ENCODE assay signal across 39 mouse cellular contexts in the genomic region with DNA sequence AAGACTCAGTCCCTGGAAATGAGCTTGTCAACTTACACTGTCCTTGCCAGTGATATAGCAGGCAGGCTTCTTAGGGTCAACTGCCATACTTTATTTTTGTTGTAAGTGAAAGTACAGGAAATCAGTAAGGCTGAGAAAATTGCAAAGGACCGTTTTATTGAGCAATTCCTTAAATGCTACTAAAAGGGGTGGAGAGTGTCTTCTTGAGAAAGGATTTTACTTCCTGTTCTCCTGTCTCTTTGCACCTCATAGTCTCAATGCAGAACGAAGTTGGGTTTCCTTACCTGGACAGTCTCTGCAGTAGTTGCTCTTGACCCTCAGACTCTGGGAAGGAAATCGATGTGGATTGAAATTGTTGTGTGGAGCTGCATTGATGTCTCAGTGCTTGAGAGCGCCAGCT. TPM values are rescaled to one million over a fixed set of nuclear protein-coding genes. Genes with fewer than 3 reads are reported as not detected.
"Had no signal": no experiment of that assay in that cellular context is flagged by ENCODE, and none has a peak within 500 bp of the region (broad histone marks: within the 10 kb centered on the region; RNA-seq: fewer than 3 reads in every experiment).

No protein-coding gene starts in this region.

- H3K9me3 ChIP-seq: heart, embryonic 13.5 days; heart, embryonic 15.5 days; hindbrain, embryonic 10.5 days; hindbrain, embryonic 12.5 days; intestine, embryonic 15.5 days; liver, embryonic 13.5 days had no signal

- H3K4me1 ChIP-seq: heart, embryonic 13.5 days; heart, embryonic 15.5 days; intestine, embryonic 15.5 days; liver, embryonic 13.5 days had no signal

- H3K4me2 ChIP-seq: heart, embryonic 11.5 days; heart, embryonic 13.5 days; heart, embryonic 15.5 days; hindbrain, embryonic 12.5 days; hindbrain, embryonic 14.5 days; intestine, embryonic 15.5 days; liver, embryonic 11.5 days; liver, embryonic 13.5 days had no signal

- H3K27me3 ChIP-seq: heart, embryonic 13.5 days; heart, embryonic 15.5 days; hindbrain, embryonic 12.5 days; intestine, embryonic 15.5 days; liver, embryonic 13.5 days had no signal

- H3K27ac ChIP-seq: gastrocnemius, adult 2 months; heart, adult 2 months; heart, embryonic 13.5 days; heart, embryonic 15.5 days; hindbrain, embryonic 10.5 days; hindbrain, embryonic 12.5 days; hindbrain, embryonic 14.5 days; intestine, embryonic 15.5 days; liver, embryonic 13.5 days had no signal

- DNase-seq: gastrocnemius, adult 2 months; gastrocnemius, postnatal 10 days; gastrocnemius, postnatal 25 days; heart, adult 11 months; heart, adult 2 months; heart, postnatal 14 days; heart, postnatal 4 days; kidney, adult 18-20 months; kidney, adult 8-10 months; kidney, postnatal 14 days; kidney, postnatal 36 days; layer of hippocampus, adult 9-11 months; layer of hippocampus, postnatal 36 days; liver; liver, embryonic 13.5 days had no signal

- ATAC-seq: hindbrain, embryonic 16.5 days; inflammation-experienced regulatory T-cells, adult 6 months; intestine, embryonic 15.5 days; intestine, postnatal 0 days had no signal

- H3K9ac ChIP-seq: heart, embryonic 13.5 days; heart, embryonic 15.5 days; hindbrain, embryonic 12.5 days; hindbrain, embryonic 14.5 days; intestine, embryonic 15.5 days; liver, embryonic 13.5 days had no signal

- H3K4me3 ChIP-seq: gastrocnemius, adult 2 months; heart, adult 2 months; heart, embryonic 13.5 days; heart, embryonic 15.5 days; hindbrain, embryonic 10.5 days; hindbrain, embryonic 12.5 days; intestine, embryonic 15.5 days; liver, embryonic 13.5 days had no signal

RNA-seq across cellular contexts. Expression of gene Ankdd1a, which starts 47.2 kb away (rescaled TPM):
- total RNA-seq: gastrocnemius, adult 2 months; gastrocnemius, postnatal 10 days; gastrocnemius, postnatal 25 days; gastrocnemius, postnatal 4 days; heart, adult 2 months; heart, postnatal 14 days; heart, postnatal 4 days had no signal
- polyA plus RNA-seq: heart, adult 2 months; heart, embryonic 11.5 days; heart, embryonic 13.5 days; heart, embryonic 15.5 days; heart, postnatal 0 days; hindbrain, embryonic 10.5 days; hindbrain, embryonic 12.5 days; inflammation-experienced regulatory T-cells, adult 6 months; intestine, embryonic 15.5 days; intestine, postnatal 0 days; kidney, embryonic 14.5 days; kidney, embryonic 16.5 days; limb, embryonic 11.5 days; liver, embryonic 11.5 days; liver, embryonic 13.5 days had no signal

RNA-seq across cellular contexts. Expression of gene Slc51b, which starts 50.0 kb away (rescaled TPM):
- total RNA-seq: gastrocnemius, adult 2 months; gastrocnemius, postnatal 10 days; gastrocnemius, postnatal 25 days; gastrocnemius, postnatal 4 days; heart, adult 2 months; heart, postnatal 14 days; heart, postnatal 4 days; layer of hippocampus, adult 18-20 months; layer of hippocampus, adult 8-10 months; layer of hippocampus, postnatal 14 days; layer of hippocampus, postnatal 36 days; left cerebral cortex, adult 18-20 months; left cerebral cortex, postnatal 14 days; left cerebral cortex, postnatal 36 days had no signal
- polyA plus RNA-seq: frontal cortex, adult 2 months; heart, adult 2 months; heart, embryonic 11.5 days; heart, embryonic 13.5 days; heart, embryonic 15.5 days; heart, postnatal 0 days; hindbrain, embryonic 10.5 days; hindbrain, embryonic 12.5 days; hindbrain, embryonic 14.5 days; hindbrain, embryonic 16.5 days; inflammation-experienced regulatory T-cells, adult 6 months; limb, embryonic 11.5 days; limb, embryonic 14.5 days; liver, embryonic 11.5 days; liver, embryonic 13.5 days had no signal
